In genomic region chr13:51767513-51767912, GRCm38 (mm10) we compare ENCODE assay signal across 11 mouse cellular contexts. TPM values are rescaled to one million over a fixed set of nuclear protein-coding genes. Genes with fewer than 3 reads are reported as not detected.
DNase-seq lines count a peak whose midpoint lies in the region; ATAC-seq lines count a peak whose summit lies in the region.
"Had no signal": no experiment of that assay in that cellular context is flagged by ENCODE, and none has a peak within 500 bp of the region (broad histone marks: within the 10 kb centered on the region; RNA-seq: fewer than 3 reads in every experiment).

No protein-coding gene starts in this region.

- peak; percentile 70 to 87 for ATAC-seq in hematopoietic stem cell, adult 5-6 weeks (replicated peaks in 1 of 2; ENCODE audit: insufficient read depth in 1 of 2, low FRiP score in 2 of 2, low TSS enrichment in 1 of 2, low read depth in 1 of 2, poor library complexity in 2 of 2, severe bottlenecking in 2 of 2)

- peak; percentile 32 for DNase-seq in kidney, adult 18-20 months
- no peak for DNase-seq in kidney, postnatal 10 days
- DNase-seq in B cell, adult 2 months: peak; percentile 79 to 82
- DNase-seq in spleen, postnatal 4 days (ENCODE audit: low spot score in 2 of 2): peak; percentile 50 to 70
- DNase-seq in layer of hippocampus, adult 8-10 months (ENCODE audit: low spot score in 2 of 2): no peak
- no peak for DNase-seq in urinary bladder, postnatal 25 days (ENCODE audit: low spot score)
- no peak for DNase-seq in gastrocnemius, adult 18-20 months (ENCODE audit: low spot score)
- DNase-seq: adrenal gland, postnatal 14 days; left cerebral cortex, postnatal 4 days; right cerebral cortex, postnatal 14 days had no signal

RNA-seq across cellular contexts. Expression of gene Sema4d, which starts 26.0 kb away (rescaled TPM):
- total RNA-seq in hematopoietic stem cell, adult 5-6 weeks (2017): 16.9 and 26.5 TPM in 2 replicates
- 10 to 100 TPM; 79.8 to 99.9 (median 95.4) TPM for total RNA-seq in layer of hippocampus, adult 8-10 months (2022)
- total RNA-seq in gastrocnemius, adult 18-20 months (2021): 100 to 1,000 TPM; 118 to 125 TPM

Comparison
In these comparisons a context has a peak if more than half of its experiments do, and no peak if none do; other contexts are left out.
1. DNase-seq: peak in kidney, adult 18-20 months (single experiment), B cell, adult 2 months (2 of 2) and spleen, postnatal 4 days (2 of 2); none in kidney, postnatal 10 days (single experiment), layer of hippocampus, adult 8-10 months (0 of 2), urinary bladder, postnatal 25 days (single experiment) and gastrocnemius, adult 18-20 months (single experiment).